Mouse (Mus musculus): ENCODE measurements around the gene Mab21l1. TPM values are rescaled to one million over a fixed set of nuclear protein-coding genes. Genes with fewer than 3 reads are reported as not detected.

The Mab21l1 gene
- polyA plus RNA-seq, 1 experiment: 0.11 TPM

DNA sequence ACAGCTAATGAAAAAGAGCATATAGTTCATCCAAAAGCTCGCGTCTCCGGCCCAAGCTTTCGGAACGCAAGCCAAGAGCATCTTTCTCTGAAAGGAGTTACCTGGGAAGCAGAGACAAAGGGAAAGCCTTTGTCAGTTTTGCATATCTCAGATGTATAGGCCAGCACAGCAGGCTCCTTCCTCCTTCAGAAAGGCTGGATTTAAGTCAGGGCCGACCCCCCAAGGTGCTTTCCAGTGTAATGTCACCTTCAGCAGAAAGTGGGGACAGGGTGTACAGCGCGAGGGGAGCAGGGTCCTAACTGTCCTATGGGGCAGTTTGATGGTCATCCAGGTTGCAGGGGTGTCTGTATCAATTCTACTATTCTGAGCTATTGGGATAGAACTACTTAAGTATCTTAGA is 18.7 kb upstream of the Mab21l1 start:
- no peak overlapping the region for H3K27ac ChIP-seq (ENCODE audit: insufficient read depth, low read depth, low read length)
- H3K36me3 ChIP-seq (ENCODE audit: control insufficient read depth, insufficient read depth, low read length): no peaks in the 10 kb centered on the region
- no peaks in the 10 kb centered on the region for H3K27me3 ChIP-seq (ENCODE audit: control insufficient read depth, insufficient read depth, low read length)
- 83% methylated on average over 8 of the region's 8 CpGs for WGBS
- no peak for TF ChIP-seq POLR2A (IDR thresholded peaks at IDR 0.05; ENCODE audit: low read depth, low read length)
- TF ChIP-seq CTCF (IDR thresholded peaks at IDR 0.05; ENCODE audit: extremely low read depth, insufficient read length, insufficient replicate concordance, low read depth, low read length): no peak
- no peaks in the 10 kb centered on the region for H3K4me1 ChIP-seq (ENCODE audit: control insufficient read depth, insufficient read depth, insufficient read length, low read length)
- no peak overlapping the region for H3K4me3 ChIP-seq (ENCODE audit: low read depth, low read length)

DNA sequence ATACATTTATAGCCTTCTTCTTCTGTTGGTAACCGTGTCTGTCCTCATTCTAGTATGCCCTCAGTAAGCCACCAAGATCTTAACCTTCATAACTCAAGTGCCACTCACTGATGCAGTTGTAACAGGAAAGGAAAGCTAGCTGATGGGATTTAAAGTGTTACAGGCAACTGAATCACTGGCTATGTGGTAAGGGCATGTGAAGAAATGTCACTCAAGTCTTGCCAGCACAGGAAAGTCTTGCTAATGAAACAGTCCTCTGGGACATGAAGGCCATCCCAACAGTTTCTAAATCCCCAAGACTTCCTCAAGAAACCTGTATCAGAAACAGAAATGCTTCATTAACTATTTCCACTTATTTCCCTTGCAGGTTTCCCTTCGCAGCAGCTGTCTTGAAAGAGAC is 13.7 kb upstream of the Mab21l1 start:
- Histone ChIP-seq H3K27me3 (ENCODE audit: control insufficient read depth, insufficient read depth, low read length) (no peaks in the 10 kb centered on the region), H3K27ac (ENCODE audit: insufficient read depth, low read depth, low read length) (no peak overlapping the region), H3K4me1 (ENCODE audit: control insufficient read depth, insufficient read depth, insufficient read length, low read length) (no peaks in the 10 kb centered on the region), H3K36me3 (ENCODE audit: control insufficient read depth, insufficient read depth, low read length) (no peaks in the 10 kb centered on the region), H3K4me3 (ENCODE audit: low read depth, low read length) (no peak overlapping the region)
- 79% methylated on average over 2 of the region's 2 CpGs for whole genome bisulfite sequencing
- no peak for TF ChIP-seq CTCF (IDR thresholded peaks at IDR 0.05; ENCODE audit: extremely low read depth, insufficient read length, insufficient replicate concordance, low read depth, low read length)
- TF ChIP-seq POLR2A (IDR thresholded peaks at IDR 0.05; ENCODE audit: low read depth, low read length): no peak

DNA sequence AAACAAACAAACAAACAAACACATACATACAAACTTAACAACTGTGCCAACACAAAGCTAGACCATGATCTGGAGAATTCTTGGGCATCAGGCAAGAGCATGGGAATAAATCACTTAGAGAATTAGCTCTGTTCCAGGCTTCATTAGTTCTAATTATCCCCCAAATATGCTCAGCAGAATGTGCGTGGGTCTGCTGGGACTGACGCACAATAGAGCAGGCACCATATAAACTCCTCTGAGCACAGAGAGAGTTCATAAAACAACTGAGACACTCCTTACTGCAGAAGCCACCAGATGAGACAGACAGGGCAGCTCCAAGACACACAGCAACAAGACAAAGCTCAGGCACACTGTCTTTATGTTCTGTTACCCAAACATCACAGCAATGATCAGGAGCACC is 13.0 kb upstream of the Mab21l1 start:
- H3K36me3 ChIP-seq (ENCODE audit: control insufficient read depth, insufficient read depth, low read length): no peaks in the 10 kb centered on the region
- no peaks in the 10 kb centered on the region for H3K27me3 ChIP-seq (ENCODE audit: control insufficient read depth, insufficient read depth, low read length)
- H3K4me3 ChIP-seq (ENCODE audit: low read depth, low read length): no peak overlapping the region
- no peak overlapping the region for H3K27ac ChIP-seq (ENCODE audit: insufficient read depth, low read depth, low read length)
- TF ChIP-seq POLR2A (IDR thresholded peaks at IDR 0.05; ENCODE audit: low read depth, low read length): no peak
- TF ChIP-seq CTCF (IDR thresholded peaks at IDR 0.05; ENCODE audit: extremely low read depth, insufficient read length, insufficient replicate concordance, low read depth, low read length): no peak
- no peaks in the 10 kb centered on the region for H3K4me1 ChIP-seq (ENCODE audit: control insufficient read depth, insufficient read depth, insufficient read length, low read length)
- WGBS: 92% methylated on average over 2 of the region's 2 CpGs

DNA sequence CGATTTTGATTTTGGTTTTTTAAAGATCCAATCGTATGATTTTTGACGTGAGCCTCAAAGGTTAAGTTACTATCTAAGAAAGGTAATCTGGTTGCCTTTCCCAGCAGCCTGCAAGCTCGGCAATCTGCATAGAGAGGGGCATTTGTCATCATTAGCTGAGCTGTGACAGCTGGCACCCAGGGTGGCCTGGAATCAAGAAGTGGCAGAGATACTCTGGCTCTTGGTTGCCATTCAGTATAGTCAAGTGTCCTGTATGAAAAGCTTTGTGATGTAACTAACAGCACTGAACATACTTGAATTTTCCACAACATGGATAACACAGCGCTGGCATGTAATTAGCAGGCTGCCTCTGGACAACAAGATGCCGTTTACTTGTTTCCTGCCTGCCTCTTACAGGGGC is 8.1 kb upstream of the Mab21l1 start:
- Histone ChIP-seq H3K4me1 (ENCODE audit: control insufficient read depth, insufficient read depth, insufficient read length, low read length) (no peaks in the 10 kb centered on the region), H3K4me3 (ENCODE audit: low read depth, low read length) (no peak overlapping the region), H3K36me3 (ENCODE audit: control insufficient read depth, insufficient read depth, low read length) (no peaks in the 10 kb centered on the region), H3K27ac (ENCODE audit: insufficient read depth, low read depth, low read length) (no peak overlapping the region), H3K27me3 (ENCODE audit: control insufficient read depth, insufficient read depth, low read length) (no peaks in the 10 kb centered on the region)
- no peak for TF ChIP-seq CTCF (IDR thresholded peaks at IDR 0.05; ENCODE audit: extremely low read depth, insufficient read length, insufficient replicate concordance, low read depth, low read length)
- no peak for TF ChIP-seq POLR2A (IDR thresholded peaks at IDR 0.05; ENCODE audit: low read depth, low read length)
- whole genome bisulfite sequencing: 75% methylated on average over 6 of the region's 6 CpGs

DNA sequence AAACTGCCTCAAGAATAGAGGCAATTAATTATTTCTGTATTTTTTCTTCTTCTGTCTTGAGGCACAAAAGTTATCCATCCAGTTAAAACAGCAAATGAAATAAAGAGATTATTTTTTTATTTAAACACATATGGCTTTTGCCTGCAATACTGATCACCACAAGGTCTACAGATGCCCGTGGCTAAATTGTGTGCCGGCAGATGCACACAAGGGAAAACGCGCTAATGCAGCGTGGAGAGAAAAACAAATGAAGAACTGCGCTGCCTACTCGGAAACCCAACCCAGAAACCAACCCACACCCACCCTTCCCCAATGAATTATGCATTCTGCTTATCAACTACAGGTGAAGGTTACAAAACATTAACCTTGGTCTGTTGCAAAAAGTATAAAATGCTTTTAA is 7.1 kb upstream of the Mab21l1 start:
- Histone ChIP-seq H3K36me3 (ENCODE audit: control insufficient read depth, insufficient read depth, low read length) (no peaks in the 10 kb centered on the region), H3K4me1 (ENCODE audit: control insufficient read depth, insufficient read depth, insufficient read length, low read length) (no peaks in the 10 kb centered on the region; the same call in 1 of the 2 replicates), H3K27ac (ENCODE audit: insufficient read depth, low read depth, low read length) (no peak overlapping the region), H3K4me3 (ENCODE audit: low read depth, low read length) (no peak overlapping the region), H3K27me3 (ENCODE audit: control insufficient read depth, insufficient read depth, low read length) (no peaks in the 10 kb centered on the region)
- 88% methylated on average over 7 of the region's 7 CpGs for WGBS
- no peak for TF ChIP-seq POLR2A (IDR thresholded peaks at IDR 0.05; ENCODE audit: low read depth, low read length)
- no peak for TF ChIP-seq CTCF (IDR thresholded peaks at IDR 0.05; ENCODE audit: extremely low read depth, insufficient read length, insufficient replicate concordance, low read depth, low read length)

DNA sequence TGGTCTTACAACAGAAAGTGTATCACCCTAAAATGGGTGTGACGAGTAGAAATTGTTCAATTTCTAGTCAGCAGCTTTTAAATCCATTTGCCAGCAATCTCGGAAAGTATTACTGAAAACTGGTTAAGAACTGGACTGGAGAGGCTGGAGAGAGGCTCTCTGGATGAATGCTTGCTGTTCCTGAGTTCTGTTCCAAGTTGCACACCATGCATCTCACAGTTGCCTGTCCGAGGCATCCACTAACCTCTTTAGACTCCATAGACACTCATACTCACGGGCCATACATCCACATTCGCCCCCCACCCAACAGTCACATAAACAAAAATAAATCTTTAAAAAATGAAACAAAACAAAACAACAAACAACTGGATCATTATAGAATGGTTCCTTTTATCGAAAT is 6.6 kb upstream of the Mab21l1 start:
- 90% methylated on average over 6 of the region's 6 CpGs for WGBS
- Histone ChIP-seq H3K27me3 (ENCODE audit: control insufficient read depth, insufficient read depth, low read length) (no peaks in the 10 kb centered on the region), H3K27ac (ENCODE audit: insufficient read depth, low read depth, low read length) (no peak overlapping the region), H3K4me3 (ENCODE audit: low read depth, low read length) (no peak overlapping the region), H3K36me3 (ENCODE audit: control insufficient read depth, insufficient read depth, low read length) (no peaks in the 10 kb centered on the region), H3K4me1 (ENCODE audit: control insufficient read depth, insufficient read depth, insufficient read length, low read length) (no peaks in the 10 kb centered on the region; the same call in 1 of the 2 replicates)
- TF ChIP-seq CTCF (IDR thresholded peaks at IDR 0.05; ENCODE audit: extremely low read depth, insufficient read length, insufficient replicate concordance, low read depth, low read length) (no peak), POLR2A (IDR thresholded peaks at IDR 0.05; ENCODE audit: low read depth, low read length) (no peak)

DNA sequence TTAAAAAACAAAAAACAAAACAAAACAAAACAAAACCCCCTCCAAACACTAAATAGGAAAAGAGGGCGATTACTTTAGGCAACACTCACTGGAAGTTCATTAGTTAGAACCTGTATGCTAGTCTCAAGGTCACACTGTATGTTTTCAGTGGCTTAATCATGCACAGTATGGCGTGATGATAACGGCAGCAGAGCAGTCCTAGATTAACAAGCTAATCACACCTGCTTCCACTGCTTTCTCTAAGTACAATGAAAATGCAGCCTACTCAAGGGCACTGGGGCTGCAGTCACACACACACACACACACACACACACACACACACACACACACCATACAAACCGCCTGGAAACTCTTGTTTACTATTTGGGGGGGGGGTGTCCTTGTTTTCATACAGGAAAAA is 4.8 kb upstream of the Mab21l1 start:
- TF ChIP-seq POLR2A (IDR thresholded peaks at IDR 0.05; ENCODE audit: low read depth, low read length): no peak
- TF ChIP-seq CTCF (IDR thresholded peaks at IDR 0.05; ENCODE audit: extremely low read depth, insufficient read length, insufficient replicate concordance, low read depth, low read length): no peak
- WGBS: 63% methylated on average over 4 of the region's 4 CpGs
- H3K27ac ChIP-seq (ENCODE audit: insufficient read depth, low read depth, low read length): no peak overlapping the region
- no peak overlapping the region for H3K4me3 ChIP-seq (ENCODE audit: low read depth, low read length)
- H3K4me1 ChIP-seq (ENCODE audit: control insufficient read depth, insufficient read depth, insufficient read length, low read length): no peaks in the 10 kb centered on the region; the same call in 1 of the 2 replicates
- no peaks in the 10 kb centered on the region; the same call in 1 of the 2 replicates for H3K27me3 ChIP-seq (ENCODE audit: control insufficient read depth, insufficient read depth, low read length)
- H3K36me3 ChIP-seq (ENCODE audit: control insufficient read depth, insufficient read depth, low read length): no peaks in the 10 kb centered on the region

Data from small intestine, adult 2 months (tissue).